Mouse (Mus musculus) heart, postnatal 0 days (tissue): ENCODE data around the gene Dapk2.

Source experiments
- CTCF ChIP-seq: IDR thresholded peaks from 2 replicates; pipeline ENCODE4 v1.5.1; 2016; ENCODE audit warnings: antibody characterized with exemption, control low read depth, low read depth
- EP300 ChIP-seq: IDR thresholded peaks from 2 replicates; pipeline ENCODE4 v1.6.1; 2016; ENCODE audit warnings: antibody characterized with exemption, low read depth

DNA sequence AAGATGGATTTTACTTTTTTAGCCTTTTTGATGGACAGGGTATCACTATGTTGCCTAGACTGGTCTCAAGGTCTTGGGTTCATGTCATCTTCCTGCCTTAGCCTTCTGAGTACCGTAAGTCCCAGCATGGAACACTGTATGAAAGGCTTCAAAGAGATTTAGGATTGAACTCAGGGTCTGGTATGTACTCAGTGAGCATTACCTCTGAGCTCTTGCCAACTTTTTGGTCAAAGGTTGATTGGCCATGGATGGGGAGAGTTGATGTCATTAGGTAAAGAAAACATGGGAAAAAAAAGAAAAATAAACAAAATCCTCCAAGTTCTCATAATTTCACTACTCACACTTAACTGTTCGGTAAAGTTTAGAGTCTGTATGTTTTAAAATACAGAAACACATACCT is 132.7 kb downstream of the Dapk2 start:
- TF ChIP-seq CTCF (no peak), EP300 (no peak)
